Mouse (Mus musculus): ENCODE data around the gene Adra2b.
A peak's percentile ranks its signal among the peaks of the same experiment; 100 is the strongest.

The Adra2b gene

GRCm38 (mm10) chr2:127338833-127339232, 24.2 kb upstream of the Adra2b start:
- no peak for DNase-seq (ENCODE audit: low spot score in 2 of 2)

- no peak for DNase-seq (ENCODE audit: low spot score in 2 of 2)
Observed at GRCm38 (mm10) chr2:127339262-127339661, 23.7 kb upstream of the Adra2b start.

- peak in 1 of 2 experiments; percentile 14 for DNase-seq (ENCODE audit: low spot score in 2 of 2)
Observed at GRCm38 (mm10) chr2:127341159-127341558, 21.8 kb upstream of the Adra2b start.

GRCm38 (mm10) chr2:127346334-127346733, 16.7 kb upstream of the Adra2b start:
- DNase-seq (ENCODE audit: low spot score in 2 of 2), result no peak

GRCm38 (mm10) chr2:127347147-127347985, 15.6 kb upstream of the Adra2b start:
- DNase-seq (ENCODE audit: low spot score in 2 of 2), result no peak

GRCm38 (mm10) chr2:127353881-127354280, 9.1 kb upstream of the Adra2b start:
- DNase-seq (ENCODE audit: low spot score in 2 of 2), result no peak

- DNase-seq (ENCODE audit: low spot score in 2 of 2), result peak in 1 of 2 experiments; percentile 37
Observed at GRCm38 (mm10) chr2:127363282-127363652, 259 bp downstream of the Adra2b start.

GRCm38 (mm10) chr2:127363696-127364095, 688 bp downstream of the Adra2b start:
- DNase-seq (ENCODE audit: low spot score in 2 of 2), result no peak

GRCm38 (mm10) chr2:127364452-127364851, 1.4 kb downstream of the Adra2b start:
- no peak for DNase-seq (ENCODE audit: low spot score in 2 of 2)

- no peak for DNase-seq (ENCODE audit: low spot score in 2 of 2)
Observed at GRCm38 (mm10) chr2:127367126-127367820, 4.3 kb downstream of the Adra2b start.

- DNase-seq (ENCODE audit: low spot score in 2 of 2), result no peak
Observed at GRCm38 (mm10) chr2:127369703-127370376, 6.8 kb downstream of the Adra2b start.

- DNase-seq (ENCODE audit: low spot score in 2 of 2), result peak in 1 of 2 experiments; percentile 32
Observed at GRCm38 (mm10) chr2:127370561-127371483, 7.8 kb downstream of the Adra2b start.

GRCm38 (mm10) chr2:127371484-127371861, 8.5 kb downstream of the Adra2b start:
- DNase-seq (ENCODE audit: low spot score in 2 of 2), result no peak

- DNase-seq (ENCODE audit: low spot score in 2 of 2), result no peak
Observed at GRCm38 (mm10) chr2:127372082-127372481, 9.1 kb downstream of the Adra2b start.

GRCm38 (mm10) chr2:127374131-127374530, 11.1 kb downstream of the Adra2b start:
- DNase-seq (ENCODE audit: low spot score in 2 of 2), result no peak

- no peak for DNase-seq (ENCODE audit: low spot score in 2 of 2)
Observed at GRCm38 (mm10) chr2:127375087-127375486, 12.1 kb downstream of the Adra2b start.

GRCm38 (mm10) chr2:127375759-127376341, 12.8 kb downstream of the Adra2b start:
- no peak for DNase-seq (ENCODE audit: low spot score in 2 of 2)

- DNase-seq (ENCODE audit: low spot score in 2 of 2), result no peak
Observed at GRCm38 (mm10) chr2:127376423-127377051, 13.5 kb downstream of the Adra2b start.

GRCm38 (mm10) chr2:127377942-127378610, 15.1 kb downstream of the Adra2b start:
- DNase-seq (ENCODE audit: low spot score in 2 of 2), result no peak

GRCm38 (mm10) chr2:127378611-127378990, 15.6 kb downstream of the Adra2b start:
- no peak for DNase-seq (ENCODE audit: low spot score in 2 of 2)

Measured in heart, adult 9 months (tissue).